Mouse (Mus musculus) adrenal gland, adult 10 weeks (tissue): ENCODE measurements around the gene Iqsec1. TPM values are rescaled to one million over a fixed set of nuclear protein-coding genes. Genes with fewer than 3 reads are reported as not detected.

Experiments
- polyA plus RNA-seq: library from polyadenylated mRNA; stranded (reverse); fragments of 350-450 nt; fragmentation: Illumina TruSeq; extraction: RNeasy Lipid Tissue Mini Kit (QIAGEN cat#74804); gene quantifications from one replicate; pipeline ENCODE4 v1.2.3, GENCODE M21; 2014; ENCODE audit warnings: low read depth, low replicate concordance

Iqsec1 gene
- 38.1 TPM for polyA plus RNA-seq

GRCm38 (mm10) chr6:90988648-90989317, at the start of gene Iqsec1:
Iqsec1 (minus strand) TSS chr6:90988685.

Other genes starting within 250 kb of the Iqsec1 start
- gene Nup210, start 128.1 kb upstream of the Iqsec1 start, polyA plus RNA-seq = 0.52 TPM
- gene Hdac11, start 168.0 kb upstream of the Iqsec1 start, polyA plus RNA-seq = 0.93 TPM
- 2.4 TPM for gene Fbln2, start 223.8 kb upstream of the Iqsec1 start, polyA plus RNA-seq